Mouse (Mus musculus) ES-E14 (cell line): ENCODE data around the gene Ddx20. TPM values are rescaled to one million over a fixed set of nuclear protein-coding genes. Genes with fewer than 3 reads are reported as not detected.

Source experiments
- DNase-seq: peaks from one replicate; pipeline ENCODE4 v3.0.0-alpha.2; 2013; ENCODE audit warnings: low read depth, low spot score
- H3K27ac ChIP-seq: 2 replicates; pipeline ENCODE4 v1.5.1; 2012; ENCODE audit warnings: low read depth, mild to moderate bottlenecking, low read length, moderate library complexity, mixed read lengths; ENCODE audit not compliant: poor library complexity, insufficient read depth, severe bottlenecking
- H3K36me3 ChIP-seq: 2 replicates; pipeline ENCODE4 v1.6.1; 2012; ENCODE audit warnings: mild to moderate bottlenecking, low read length, moderate library complexity, mixed read lengths; ENCODE audit not compliant: control insufficient read depth, poor library complexity, insufficient read depth, severe bottlenecking
- H3K4me1 ChIP-seq, 2 experiments: fragments of 150-350 bp in 1 of 2; sonication (generic) in 1 of 2; 2 replicates each; pipeline ENCODE4 v1.6.1; 2012; ENCODE audit warnings: low read length in 2 of 2, mild to moderate bottlenecking in 1 of 2, mixed read lengths in 1 of 2; ENCODE audit not compliant: control insufficient read depth in 2 of 2, insufficient read depth in 2 of 2, poor library complexity in 1 of 2
- H3K4me3 ChIP-seq, 2 experiments: fragments of 150-350 bp in 1 of 2; sonication (generic) in 1 of 2; 2 replicates each; pipeline ENCODE4 v1.5.1; 2012; ENCODE audit warnings: low read length in 2 of 2, low read depth in 1 of 2, mild to moderate bottlenecking in 1 of 2, mixed read lengths in 1 of 2; ENCODE audit not compliant: insufficient read depth in 1 of 2, poor library complexity in 1 of 2, severe bottlenecking in 1 of 2
- H3K9ac ChIP-seq: 2 replicates; pipeline ENCODE4 v1.6.1; 2012; ENCODE audit warnings: low read depth, mild to moderate bottlenecking, low read length, mixed read lengths; ENCODE audit not compliant: poor library complexity, insufficient read depth, severe bottlenecking
- H3K9me3 ChIP-seq: fragments of 150-350 bp; sonication (generic); 2 replicates; pipeline ENCODE4 v1.6.1; 2012; ENCODE audit warnings: low read depth, mild to moderate bottlenecking, low read length; ENCODE audit not compliant: control insufficient read depth, insufficient read depth
- CHD2 ChIP-seq: IDR thresholded peaks from 2 replicates; pipeline ENCODE4 v1.6.1; 2014; ENCODE audit warnings: mild to moderate bottlenecking, low read depth, low read length, inconsistent platforms
- HCFC1 ChIP-seq: IDR thresholded peaks from 2 replicates; pipeline ENCODE4 v1.6.1; 2012; ENCODE audit warnings: low read length, inconsistent platforms, borderline replicate concordance; ENCODE audit not compliant: insufficient read depth
- MAFK ChIP-seq: IDR thresholded peaks from 2 replicates; pipeline ENCODE4 v1.6.1; 2014; ENCODE audit warnings: mild to moderate bottlenecking, low read depth, low read length, inconsistent platforms; ENCODE audit not compliant: insufficient read depth
- ZC3H11A ChIP-seq: IDR thresholded peaks from 2 replicates; pipeline ENCODE4 v1.6.1; 2012; ENCODE audit warnings: low read depth, mild to moderate bottlenecking, inconsistent platforms, low read length, borderline replicate concordance
- ZNF384 ChIP-seq: IDR thresholded peaks from 2 replicates; pipeline ENCODE4 v1.6.1; 2012; ENCODE audit warnings: low read depth, low read length, inconsistent platforms
- in situ Hi-C, 2 experiments: fragments of 600-800 bp; cut with MboI; formaldehyde crosslinking; loops; one replicate each; pipeline ENCODE4 v1.15.1; 2025; ENCODE audit warnings: low sequenced_read_pairs in 2 of 2, inconsistent platforms in 1 of 2; ENCODE audit not compliant: unreplicated experiment in 2 of 2
- total RNA-seq: library from RNA; depleted of rRNA; stranded (reverse); fragments of 300-350 nt; gene quantifications from 2 replicates; pipeline ENCODE4 v1.2.3, GENCODE M21; 2012

Gene Ddx20
- total RNA-seq, 1 experiment, result 46.7 TPM

- in situ Hi-C loops, result no loop called here
- Histone ChIP-seq H3K36me3 (peaks cover 2% of the 10 kb centered on the region; the same call in 1 of the 2 replicates), H3K9me3 (no peaks in the 10 kb centered on the region), H3K4me1 (peaks cover 0 to 2% of the 10 kb centered on the region in 2 experiments; a peak in 1 of 4 replicates), H3K4me3 (no peak overlapping the region), H3K27ac (no peak overlapping the region), H3K9ac (no peak overlapping the region)
- no peak for DNase-seq
- no peak for TF ChIP-seq CHD2
- no peak for TF ChIP-seq ZC3H11A
- TF ChIP-seq HCFC1, result no peak
- no peak for TF ChIP-seq MAFK
- TF ChIP-seq ZNF384, result no peak
These were observed 29.1 kb upstream of the Ddx20 start for GRCm38 (mm10) chr3:105716353-105717000.

GRCm38 (mm10) chr3:105714820-105715167 is 27.4 kb upstream of the Ddx20 start:
- in situ Hi-C loops, result no loop called here
- Histone ChIP-seq H3K9ac (no peak overlapping the region), H3K9me3 (no peaks in the 10 kb centered on the region), H3K4me3 (no peak overlapping the region), H3K27ac (no peak overlapping the region), H3K4me1 (peaks cover 0 to 2% of the 10 kb centered on the region in 2 experiments; a peak in 1 of 4 replicates), H3K36me3 (peaks cover 2% of the 10 kb centered on the region)
- no peak for DNase-seq
- TF ChIP-seq ZNF384 (no peak), CHD2 (no peak), MAFK (no peak), ZC3H11A (no peak), HCFC1 (no peak)

DNA sequence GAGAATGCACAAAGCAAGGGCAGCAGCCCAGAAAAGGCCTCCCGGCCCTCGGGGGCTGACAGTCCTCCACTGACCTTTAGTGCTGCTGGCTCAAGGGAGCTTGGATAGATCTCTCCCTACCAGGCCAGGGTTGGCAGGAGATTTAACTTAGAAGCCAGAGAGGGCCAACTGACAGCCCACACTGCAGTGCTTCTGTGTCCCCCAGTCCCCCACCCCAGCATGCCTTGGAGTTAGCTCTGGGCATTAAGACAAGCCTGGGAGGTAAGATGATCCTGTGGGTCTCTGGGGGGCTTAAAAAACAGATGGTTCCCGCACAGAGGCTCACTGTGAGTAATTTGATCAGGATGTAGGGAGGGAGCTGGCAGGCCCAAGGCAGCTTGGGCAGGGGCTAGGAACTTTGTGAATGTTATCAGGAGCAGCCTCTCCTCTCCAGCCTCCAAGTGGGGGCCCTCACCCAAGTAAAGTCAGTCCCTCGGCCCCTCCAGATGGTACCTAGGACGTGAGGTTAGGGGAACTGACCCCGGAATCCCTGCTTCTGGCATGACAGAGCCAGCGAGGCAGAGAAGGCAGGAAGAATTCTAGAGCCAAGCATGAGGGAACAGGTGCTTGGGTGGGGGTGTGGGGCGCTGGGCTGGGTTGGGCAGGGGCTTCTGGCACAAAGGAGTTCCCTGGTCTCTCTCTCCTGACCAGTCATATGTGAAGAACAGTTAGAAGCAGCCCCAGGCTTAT is 26.9 kb upstream of the Ddx20 start:
- peaks cover 0 to 2% of the 10 kb centered on the region in 2 experiments; a peak in 1 of 4 replicates for H3K4me1 ChIP-seq
- in situ Hi-C loops, result no loop called here
- DNase-seq, result no peak

GRCm38 (mm10) chr3:105712827-105713226 is 25.5 kb upstream of the Ddx20 start:
- Histone ChIP-seq H3K27ac (no peak overlapping the region), H3K4me3 (no peak overlapping the region), H3K4me1 (peaks cover 0 to 2% of the 10 kb centered on the region in 2 experiments; a peak in 1 of 4 replicates), H3K9ac (no peak overlapping the region), H3K9me3 (no peaks in the 10 kb centered on the region), H3K36me3 (peaks cover 2% of the 10 kb centered on the region)
- TF ChIP-seq MAFK, result no peak
- TF ChIP-seq CHD2, result no peak
- no peak for TF ChIP-seq ZC3H11A
- no peak for TF ChIP-seq HCFC1
- no peak for TF ChIP-seq ZNF384
- in situ Hi-C loops, result no loop called here
- no peak for DNase-seq

More for the DNA sequence above, 26.9 kb upstream of the Ddx20 start:
- H3K9me3 ChIP-seq, result no peaks in the 10 kb centered on the region
- no peak overlapping the region for H3K27ac ChIP-seq
- peaks cover 2% of the 10 kb centered on the region for H3K36me3 ChIP-seq
- no peak overlapping the region for H3K9ac ChIP-seq
- no peak overlapping the region for H3K4me3 ChIP-seq
- no peak for TF ChIP-seq ZC3H11A
- TF ChIP-seq CHD2, result no peak
- no peak for TF ChIP-seq ZNF384
- no peak for TF ChIP-seq HCFC1
- TF ChIP-seq MAFK, result no peak
